ENCODE assay signal across 8 mouse cellular contexts in genomic region chr1:152903591-152904135, GRCm38 (mm10). TPM values are rescaled to one million over a fixed set of nuclear protein-coding genes. Genes with fewer than 3 reads are reported as not detected.
DNase-seq lines count a peak whose midpoint lies in the region; ATAC-seq and TF ChIP-seq lines count a peak whose summit lies in the region.

No protein-coding gene starts in this region.

- under 1% methylated on average over 36 of the region's 36 CpGs for WGBS in heart, embryonic 14.5 days
- under 1% methylated on average over 36 of the region's 36 CpGs for WGBS in forebrain, postnatal 0 days
- WGBS in liver, embryonic 11.5 days: under 1% methylated on average over 36 of the region's 36 CpGs

- no peak for DNase-seq in heart, postnatal 25 days (ENCODE audit: low spot score)
- peak; percentile 86 for DNase-seq in A20 (ENCODE audit: low read depth, low spot score)
- DNase-seq in forebrain, postnatal 0 days: peak; percentile 66
- DNase-seq in liver, embryonic 11.5 days (ENCODE audit: low spot score): no peak
- peak; percentile 46 for DNase-seq in ovary, postnatal 36 days (ENCODE audit: low spot score)
- no peak for DNase-seq in layer of hippocampus, adult 18-20 months (ENCODE audit: low spot score in 2 of 2)

- no peaks in the 10 kb centered on the region for H3K9me3 ChIP-seq in heart, embryonic 14.5 days (ENCODE audit: control insufficient read depth, low read length)
- no peaks in the 10 kb centered on the region for H3K9me3 ChIP-seq in forebrain, postnatal 0 days (ENCODE audit: low read length)
- no peaks in the 10 kb centered on the region for H3K9me3 ChIP-seq in liver, embryonic 11.5 days (ENCODE audit: control insufficient read depth, low read length)

- peaks cover 0 to 18% of the 10 kb centered on the region in 2 experiments for H3K4me1 ChIP-seq in heart, embryonic 14.5 days (ENCODE audit: control insufficient read depth in 2 of 2, insufficient read depth in 2 of 2, low read length in 2 of 2)
- peaks cover 7% of the 10 kb centered on the region for H3K4me1 ChIP-seq in bone marrow macrophage, adult 2 months (ENCODE audit: control insufficient read depth, insufficient read depth, low read length)
- H3K4me1 ChIP-seq in forebrain, postnatal 0 days (ENCODE audit: insufficient read depth): no peaks in the 10 kb centered on the region
- H3K4me1 ChIP-seq in liver, embryonic 11.5 days (replicated peaks; ENCODE audit: control insufficient read depth, insufficient read depth, low read length): peaks cover 13% of the 10 kb centered on the region

- peak overlapping the region; percentile 100 for H3K27ac ChIP-seq in heart, embryonic 14.5 days (replicated peaks in 1 of 2; ENCODE audit: control insufficient read depth in 1 of 2, insufficient read depth in 1 of 2, low read depth in 2 of 2, low read length in 2 of 2)
- peak overlapping the region; percentile 33; the same call in 1 of the 2 replicates for H3K27ac ChIP-seq in bone marrow macrophage, adult 2 months (ENCODE audit: insufficient read depth, low read depth, low read length)
- H3K27ac ChIP-seq in forebrain, postnatal 0 days (ENCODE audit: low read depth, low read length): peak overlapping the region; percentile 99
- peak overlapping the region; percentile 97 for H3K27ac ChIP-seq in liver, embryonic 11.5 days (ENCODE audit: low read depth, low read length)

- peak overlapping the region; percentile 98 for H3K4me2 ChIP-seq in heart, embryonic 14.5 days (ENCODE audit: low read length)
- H3K4me2 ChIP-seq in forebrain, postnatal 0 days (ENCODE audit: low read depth): peak overlapping the region; percentile 65
- peak overlapping the region; percentile 99 for H3K4me2 ChIP-seq in liver, embryonic 11.5 days

- peak overlapping the region; percentile 97 for H3K9ac ChIP-seq in heart, embryonic 14.5 days (ENCODE audit: low read length)
- H3K9ac ChIP-seq in forebrain, postnatal 0 days: peak overlapping the region; percentile 51
- peak overlapping the region; percentile 87 for H3K9ac ChIP-seq in liver, embryonic 11.5 days (ENCODE audit: low read depth, low read length)

- TF ChIP-seq CTCF in bone marrow macrophage, adult 2 months (IDR thresholded peaks at IDR 0.05; ENCODE audit: low read depth, low read length): no peak
- no peak for TF ChIP-seq CTCF in forebrain, postnatal 0 days (IDR thresholded peaks at IDR 0.05; ENCODE audit: low read depth)

- peak overlapping the region; percentile 96 to 100 for H3K4me3 ChIP-seq in heart, embryonic 14.5 days (ENCODE audit: control insufficient read depth in 1 of 2, insufficient read depth in 1 of 2, low read depth in 1 of 2, low read length in 2 of 2)
- peak overlapping the region; percentile 99 for H3K4me3 ChIP-seq in bone marrow macrophage, adult 2 months (ENCODE audit: insufficient read depth, low read length)
- H3K4me3 ChIP-seq in forebrain, postnatal 0 days (ENCODE audit: low read depth, low read length): peak overlapping the region; percentile 85
- H3K4me3 ChIP-seq in liver, embryonic 11.5 days (ENCODE audit: low read depth, low read length): peak overlapping the region; percentile 96

- no peaks in the 10 kb centered on the region for H3K27me3 ChIP-seq in heart, embryonic 14.5 days (ENCODE audit: control insufficient read depth, insufficient read depth, low read length)
- no peaks in the 10 kb centered on the region for H3K27me3 ChIP-seq in forebrain, postnatal 0 days (ENCODE audit: insufficient read depth, low read length)
- no peaks in the 10 kb centered on the region for H3K27me3 ChIP-seq in liver, embryonic 11.5 days (replicated peaks; ENCODE audit: control insufficient read depth, insufficient read depth, low read length)

- intact Hi-C loops in heart, postnatal 25 days (cut with DNase I): loop anchor here (5.0 to 10.0 kb wide), 3 partner anchors 111 to 379 kb away; partner anchors contain the start of genes Arpc5 and Rgl1

- no peak for ATAC-seq in heart, embryonic 14.5 days (ENCODE audit: insufficient number of reproducible peaks, insufficient read depth, low FRiP score, low read depth)
- peak; percentile 12 for ATAC-seq in forebrain, postnatal 0 days
- ATAC-seq in liver, embryonic 11.5 days (replicated peaks; ENCODE audit: low FRiP score): no peak; the same call in 1 of the 2 replicates

- TF ChIP-seq POLR2A in bone marrow macrophage, adult 2 months (IDR thresholded peaks at IDR 0.05; ENCODE audit: borderline replicate concordance, low read depth, low read length): no peak

- peaks cover 6% of the 10 kb centered on the region; the same call in 1 of the 2 replicates for H3K36me3 ChIP-seq in heart, embryonic 14.5 days (ENCODE audit: control insufficient read depth, insufficient read depth, low read length)
- no peaks in the 10 kb centered on the region for H3K36me3 ChIP-seq in forebrain, postnatal 0 days (ENCODE audit: insufficient read depth)
- H3K36me3 ChIP-seq in liver, embryonic 11.5 days (ENCODE audit: control insufficient read depth, insufficient read depth, low read length): 0 out of 2 replicates have a peak, but pooled peaks cover 3% of the 10 kb centered on the region

RNA-seq across cellular contexts. Expression of gene Smg7, which starts 1.2 kb away (rescaled TPM):
- 28.2 and 29.1 TPM in 2 replicates for polyA plus RNA-seq in heart, embryonic 14.5 days (2014; fragmentation: Nextera tagmentation; extraction: Ambion mirVana)
- total RNA-seq in heart, postnatal 25 days (2021): 10 to 100 TPM; 36.0 to 43.6 TPM
- 29.7 and 31.9 TPM in 2 replicates for polyA plus RNA-seq in bone marrow macrophage, adult 2 months (2012; ENCODE audit: insufficient read depth, insufficient read length, missing spikeins)
- 46.9 and 67.7 TPM in 2 replicates for total RNA-seq in forebrain, postnatal 0 days (2014; rRNA removed)
- polyA plus RNA-seq in forebrain, postnatal 0 days (2015; fragmentation: Nextera tagmentation; extraction: Ambion mirVana): 19.0 and 26.1 TPM in 2 replicates
- 28.5 and 29.5 TPM in 2 replicates for polyA plus RNA-seq in liver, embryonic 11.5 days (2014; fragmentation: Nextera tagmentation; extraction: Ambion mirVana)
- 10 to 100 TPM; 95.3 to 95.8 TPM for total RNA-seq in layer of hippocampus, adult 18-20 months (2021)

RNA-seq across cellular contexts. Expression of gene Nmnat2, which starts 51.1 kb away (rescaled TPM):
- 1.0 and 1.1 TPM in 2 replicates for polyA plus RNA-seq in heart, embryonic 14.5 days (2014; fragmentation: Nextera tagmentation; extraction: Ambion mirVana)
- total RNA-seq in heart, postnatal 25 days (2021): under 1 TPM; 0.31 to 0.47 TPM
- not detected in 2 replicates for polyA plus RNA-seq in bone marrow macrophage, adult 2 months (2012; ENCODE audit: insufficient read depth, insufficient read length, missing spikeins)
- total RNA-seq in forebrain, postnatal 0 days (2014; rRNA removed): 129 and 142 TPM in 2 replicates
- 62.0 and 81.8 TPM in 2 replicates for polyA plus RNA-seq in forebrain, postnatal 0 days (2015; fragmentation: Nextera tagmentation; extraction: Ambion mirVana)
- polyA plus RNA-seq in liver, embryonic 11.5 days (2014; fragmentation: Nextera tagmentation; extraction: Ambion mirVana): 0.10 and 0.27 TPM in 2 replicates
- 100 to 1,000 TPM; 136 to 152 TPM for total RNA-seq in layer of hippocampus, adult 18-20 months (2021)

Comparison
In these comparisons a context has a peak if more than half of its experiments do, and no peak if none do; other contexts are left out.
1. H3K27ac ChIP-seq: peak in every context shown above with its lines; median percentile 100 in heart, embryonic 14.5 days; 99 in forebrain, postnatal 0 days; 97 in liver, embryonic 11.5 days; 33 in bone marrow macrophage, adult 2 months.
2. DNase-seq: peak in A20 (single experiment), forebrain, postnatal 0 days (single experiment) and ovary, postnatal 36 days (single experiment); none in heart, postnatal 25 days (single experiment), liver, embryonic 11.5 days (single experiment) and layer of hippocampus, adult 18-20 months (0 of 2).
3. RNA of gene Nmnat2, which starts 51.1 kb away (polyA plus RNA-seq): 62.0 to 81.8 TPM in forebrain, postnatal 0 days; 1.0 to 1.1 TPM in heart, embryonic 14.5 days, 0.10 to 0.27 TPM in liver, embryonic 11.5 days and not detected in bone marrow macrophage, adult 2 months; every median in the first group is over 10 times any median in the second.
4. Peak in every context shown above with its lines, with median percentiles within 50 percentile points of each other: H3K4me2 ChIP-seq, H3K4me3 ChIP-seq and H3K9ac ChIP-seq.